Comparison of ENCODE assay signal across 19 mouse cellular contexts in genomic region chr6:119352501-119352900, GRCm38 (mm10). TPM values are rescaled to one million over a fixed set of nuclear protein-coding genes. Genes with fewer than 3 reads are reported as not detected.
"Had no signal": no experiment of that assay in that cellular context is flagged by ENCODE, and none has a peak within 500 bp of the region (broad histone marks: within the 10 kb centered on the region; RNA-seq: fewer than 3 reads in every experiment).

No protein-coding gene starts in this region.

- H3K4me1 ChIP-seq: liver, embryonic 12.5 days; liver, embryonic 15.5 days; lung, embryonic 15.5 days had no signal

- ATAC-seq: liver, embryonic 12.5 days had no signal

- H3K4me3 ChIP-seq: layer of hippocampus, adult 2 months; liver, embryonic 12.5 days; liver, embryonic 15.5 days; lung, embryonic 15.5 days had no signal

- H3K4me2 ChIP-seq: liver, embryonic 12.5 days; liver, embryonic 15.5 days; lung, embryonic 15.5 days; midbrain, embryonic 11.5 days had no signal

- H3K9me3 ChIP-seq: liver, embryonic 12.5 days; liver, embryonic 15.5 days; lung, embryonic 15.5 days had no signal

- DNase-seq: kidney, adult 11 months; kidney, adult 9 months; kidney, postnatal 14 days; kidney, postnatal 4 days; layer of hippocampus, adult 9-11 months; lung, adult 18-20 months; lung, postnatal 10 days; lung, postnatal 4 days; midbrain, embryonic 14.5 days; thymus, adult 2 months; thymus, postnatal 14 days; thymus, postnatal 4 days had no signal

- H3K27ac ChIP-seq: layer of hippocampus, adult 2 months; liver, embryonic 12.5 days; liver, embryonic 15.5 days; lung, embryonic 15.5 days had no signal

- H3K9ac ChIP-seq: liver, embryonic 12.5 days; liver, embryonic 15.5 days; lung, embryonic 15.5 days had no signal

- H3K27me3 ChIP-seq: liver, embryonic 12.5 days; liver, embryonic 15.5 days; lung, embryonic 15.5 days had no signal

RNA-seq across cellular contexts. Expression of gene Lrtm2, which starts 21.9 kb away (rescaled TPM):
- polyA plus RNA-seq: limb, embryonic 11.5 days; liver, embryonic 12.5 days; midbrain, embryonic 11.5 days; small intestine, adult 2 months had no signal
